Mouse (Mus musculus) monocyte, adult 59 days (primary cell): Measurements from ENCODE around the gene Acsm1. TPM values are rescaled to one million over a fixed set of nuclear protein-coding genes. Genes with fewer than 3 reads are reported as not detected.

Experiments used
- total RNA-seq, 2 experiments: library from RNA; stranded (reverse); gene quantifications; one replicate each; pipeline ENCODE4 v1.2.4; 2023

Gene Acsm1
- total RNA-seq, result not detected

GRCm38 (mm10) chr7:119606664-119607076, at the start of gene Acsm1:
TSS of gene Acsm1 (plus strand) at chr7:119607026.

DNA sequence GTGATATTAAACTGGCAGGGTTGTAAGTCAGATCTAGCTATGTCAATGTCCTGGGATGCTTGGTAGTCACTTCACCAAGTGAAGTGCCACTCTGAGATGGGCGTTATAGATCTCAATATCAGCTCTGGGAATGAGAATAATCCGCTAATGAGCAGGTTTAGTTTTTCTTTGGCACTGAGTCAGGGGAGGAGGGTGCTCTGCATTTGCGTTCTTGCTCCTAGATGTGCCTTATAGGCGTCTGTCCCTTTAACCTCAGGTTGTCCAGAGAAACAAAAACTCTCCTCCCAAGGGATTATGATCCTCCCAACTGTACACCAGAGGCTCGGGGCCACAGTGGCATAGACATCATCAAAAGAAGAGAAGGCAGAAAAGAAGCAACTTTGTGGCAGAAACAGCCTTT, 82.9 kb downstream of the Acsm1 start, which contains the start of gene Acsm4:
Gene Acsm4, plus strand, starts transcription at position 301 of the 400 bp plus-strand sequence.

Other genes starting within 250 kb of the Acsm1 start
- gene Gp2, start 147.7 kb upstream of the Acsm1 start, total RNA-seq, result 1 to 10 TPM; 4.1 to 5.2 TPM
- not detected for gene Umod, start 127.7 kb upstream of the Acsm1 start, total RNA-seq
- not detected for gene Acsm5, start 87.6 kb upstream of the Acsm1 start, total RNA-seq
- not detected for gene Pdilt, start 83.5 kb upstream of the Acsm1 start, total RNA-seq
- gene Acsm2, start 52.7 kb upstream of the Acsm1 start, total RNA-seq, result not detected
- not detected for gene Acsm4, start 83.0 kb downstream of the Acsm1 start, total RNA-seq
- gene Thumpd1, start 113.8 kb downstream of the Acsm1 start, total RNA-seq, result 10 to 100 TPM; 19.8 to 22.5 TPM
- gene Acsm3, start 153.9 kb downstream of the Acsm1 start, total RNA-seq, result not detected
- gene Rexo5, start 187.0 kb downstream of the Acsm1 start, total RNA-seq, result 1 to 10 TPM; 6.1 to 6.4 TPM
- gene Eri2, start 187.0 kb downstream of the Acsm1 start, total RNA-seq, result 1 to 10 TPM; 1.3 to 1.7 TPM